Mouse (Mus musculus) lung, postnatal 0 days (tissue): ENCODE results near the gene Ncs1.

Experiments used
- CTCF ChIP-seq: IDR thresholded peaks from 2 replicates; pipeline ENCODE4 v1.5.1; 2016; ENCODE audit warnings: antibody characterized with exemption, mild to moderate bottlenecking
- EP300 ChIP-seq: IDR thresholded peaks from 2 replicates; pipeline ENCODE4 v1.6.1; 2016; ENCODE audit warnings: antibody characterized with exemption, mild to moderate bottlenecking, control low read depth

DNA sequence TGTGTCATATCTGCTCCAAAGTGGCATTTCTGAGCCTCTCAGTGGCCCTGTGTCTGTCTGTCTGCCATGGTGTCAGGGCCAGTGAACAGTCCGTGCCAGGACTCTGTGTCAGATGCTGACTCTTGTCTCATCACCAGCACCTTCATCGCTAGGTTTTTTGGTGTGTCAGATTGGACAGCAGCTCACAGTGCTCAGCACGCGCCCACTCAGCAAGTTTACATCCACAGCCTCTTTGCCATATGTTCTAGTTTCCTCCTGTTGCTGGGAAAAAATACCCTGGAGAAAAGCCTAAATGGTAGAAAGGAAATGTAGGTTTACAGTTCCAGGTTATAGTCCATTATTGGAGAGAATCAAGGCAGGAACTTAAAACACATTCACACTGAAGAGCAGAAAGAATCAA, 47.0 kb upstream of the Ncs1 start:
- no peak for TF ChIP-seq EP300
- no peak for TF ChIP-seq CTCF
